Mouse (Mus musculus) embryonic fibroblast, embryonic 13.5 days (primary cell): ENCODE results near the gene Shmt1. TPM values are rescaled to one million over a fixed set of nuclear protein-coding genes. Genes with fewer than 3 reads are reported as not detected.
"Not testable (repeated sequence)": the region's sequence is repeated elsewhere in the genome, so short reads cannot be mapped to it uniquely, and the experiment has no call there.

Experiments used
- H3K27ac ChIP-seq: 2 replicates; pipeline ENCODE4 v1.5.1; 2012; ENCODE audit warnings: low read length, control low read depth, inconsistent platforms; ENCODE audit not compliant: insufficient read depth
- H3K4me1 ChIP-seq: 2 replicates; pipeline ENCODE4 v1.6.1; 2011; ENCODE audit warnings: low read length; ENCODE audit not compliant: control insufficient read depth, insufficient read depth
- H3K4me3 ChIP-seq: 2 replicates; pipeline ENCODE4 v1.5.1; 2011; ENCODE audit warnings: mild to moderate bottlenecking, control low read depth, low read length; ENCODE audit not compliant: insufficient read depth
- CTCF ChIP-seq: IDR thresholded peaks from 2 replicates; pipeline ENCODE4 v1.5.1; 2011; ENCODE audit warnings: mild to moderate bottlenecking, control low read depth, low read length, moderate library complexity, borderline replicate concordance; ENCODE audit not compliant: insufficient read depth
- POLR2A ChIP-seq: IDR thresholded peaks from 2 replicates; pipeline ENCODE4 v1.6.1; 2011; ENCODE audit warnings: low read depth, mild to moderate bottlenecking, control low read depth, low read length, moderate library complexity
- polyA plus RNA-seq: library from polyadenylated mRNA; stranded (reverse); fragments of >200 nt; gene quantifications from 2 replicates; pipeline ENCODE4 v1.2.4, GENCODE M21; 2011; ENCODE audit warnings: low read depth; ENCODE audit not compliant: missing spikeins, insufficient read length

Gene Shmt1
- polyA plus RNA-seq = 12.9 and 14.9 TPM in 2 replicates

- not testable (repeated sequence) for H3K27ac ChIP-seq, H3K4me1 ChIP-seq
- H3K4me3 ChIP-seq = peak within 1 kb of the TSS; percentile 51
These were observed at the start of gene Shmt1 for GRCm38 (mm10) chr11:60811618-60812017. TSS of gene Shmt1 (minus strand) at chr11:60811718.

- Histone ChIP-seq H3K27ac (no peak overlapping the region), H3K4me1 (no peaks in the 10 kb centered on the region), H3K4me3 (no peak overlapping the region)
- TF ChIP-seq POLR2A (no peak), CTCF (no peak)
These were observed 45.1 kb upstream of the Shmt1 start for GRCm38 (mm10) chr11:60856587-60856986.

GRCm38 (mm10) chr11:60845415-60845814 is 33.9 kb upstream of the Shmt1 start:
- Histone ChIP-seq H3K4me1 (no peaks in the 10 kb centered on the region), H3K4me3 (no peak overlapping the region), H3K27ac (no peak overlapping the region)
- TF ChIP-seq CTCF (no peak), POLR2A (no peak)

GRCm38 (mm10) chr11:60843412-60843811 is 31.9 kb upstream of the Shmt1 start:
- Histone ChIP-seq H3K4me1 (no peaks in the 10 kb centered on the region), H3K4me3 (no peak overlapping the region), H3K27ac (no peak overlapping the region)
- TF ChIP-seq CTCF = no peak
- TF ChIP-seq POLR2A = no peak

- Histone ChIP-seq H3K4me3 (no peak overlapping the region), H3K27ac (no peak overlapping the region), H3K4me1 (no peaks in the 10 kb centered on the region)
- TF ChIP-seq CTCF (no peak), POLR2A (no peak)
These were observed 30.1 kb upstream of the Shmt1 start for GRCm38 (mm10) chr11:60841467-60842200.

- TF ChIP-seq POLR2A (no peak), CTCF (no peak)
- no peak overlapping the region for H3K27ac ChIP-seq
- no peak overlapping the region for H3K4me3 ChIP-seq
- H3K4me1 ChIP-seq = no peaks in the 10 kb centered on the region
These were observed 26.3 kb upstream of the Shmt1 start for GRCm38 (mm10) chr11:60837644-60838406.

- no peak for TF ChIP-seq CTCF
- TF ChIP-seq POLR2A = no peak
- no peak overlapping the region for H3K27ac ChIP-seq
- H3K4me1 ChIP-seq = no peaks in the 10 kb centered on the region
- H3K4me3 ChIP-seq = no peak overlapping the region
These were observed 25.4 kb upstream of the Shmt1 start for GRCm38 (mm10) chr11:60836897-60837296.

- TF ChIP-seq CTCF (no peak), POLR2A (peak; percentile 76)
- Histone ChIP-seq H3K27ac (0 out of 2 replicates have a peak within 1 kb of the TSS, but pooled peaks have one; percentile 14), H3K4me3 (peak within 1 kb of the TSS; percentile 68), H3K4me1 (peaks cover 3% of the 10 kb centered on the region; the same call in 1 of the 2 replicates)
These were observed 19.0 kb upstream of the Shmt1 start, which contains the start of gene Dhrs7b for GRCm38 (mm10) chr11:60830433-60831052. TSS of gene Dhrs7b (plus strand) at chr11:60830631.

GRCm38 (mm10) chr11:60828903-60829302 is 17.4 kb upstream of the Shmt1 start:
- no peak overlapping the region for H3K27ac ChIP-seq
- peaks cover 3% of the 10 kb centered on the region; the same call in 1 of the 2 replicates for H3K4me1 ChIP-seq
- no peak overlapping the region for H3K4me3 ChIP-seq
- no peak for TF ChIP-seq POLR2A
- no peak for TF ChIP-seq CTCF
